Mouse (Mus musculus) midbrain, embryonic 14.5 days (tissue): Measurements from ENCODE around the gene Pgrmc2. TPM values are rescaled to one million over a fixed set of nuclear protein-coding genes. Genes with fewer than 3 reads are reported as not detected.

Experiments
- ATAC-seq: fragments of 200-750 bp; cut with Nextera tagmentation; 2 replicates; pipeline ENCODE4 v1.8.0; 2017; ENCODE audit warnings: moderate number of reproducible peaks, moderate library complexity; ENCODE audit not compliant: low FRiP score, low TSS enrichment
- DNase-seq: peaks from one replicate; pipeline ENCODE4 v3.0.0-alpha.2; 2015
- H3K27ac ChIP-seq: fragments of 300-500 bp; sonication (generic); replicated peaks from 2 replicates; pipeline ENCODE4 v1.5.1; 2014; ENCODE audit warnings: mild to moderate bottlenecking, low read depth, low read length, moderate library complexity
- H3K27me3 ChIP-seq: fragments of 300-500 bp; sonication (generic); 2 replicates; pipeline ENCODE4 v1.6.1; 2014; ENCODE audit warnings: low read length, control low read depth, mixed read lengths; ENCODE audit not compliant: control insufficient read depth, insufficient read depth
- H3K36me3 ChIP-seq: fragments of 300-500 bp; sonication (generic); 2 replicates; pipeline ENCODE4 v1.6.1; 2014; ENCODE audit warnings: low read length, control low read depth; ENCODE audit not compliant: control insufficient read depth, insufficient read depth
- H3K4me1 ChIP-seq: fragments of 300-500 bp; sonication (generic); 2 replicates; pipeline ENCODE4 v1.6.1; 2014; ENCODE audit warnings: mild to moderate bottlenecking, antibody characterized with exemption, low read length, control low read depth; ENCODE audit not compliant: control insufficient read depth, insufficient read depth
- H3K4me2 ChIP-seq: fragments of 300-500 bp; sonication (generic); 2 replicates; pipeline ENCODE4 v1.6.1; 2014; ENCODE audit warnings: mild to moderate bottlenecking, low read length, moderate library complexity
- H3K4me3 ChIP-seq: fragments of 300-500 bp; sonication (generic); replicated peaks from 2 replicates; pipeline ENCODE4 v1.5.1; 2014; ENCODE audit warnings: low read depth, low read length
- H3K9ac ChIP-seq: fragments of 300-500 bp; sonication (generic); replicated peaks from 2 replicates; pipeline ENCODE4 v1.6.1; 2014; ENCODE audit warnings: mild to moderate bottlenecking, low read length, moderate library complexity
- H3K9me3 ChIP-seq: fragments of 300-500 bp; sonication (generic); 2 replicates; pipeline ENCODE4 v1.6.1; 2016; ENCODE audit warnings: low read length, control low read depth, mixed read lengths; ENCODE audit not compliant: control insufficient read depth
- WGBS: fragments of 180-500 bp; shearing (Covaris S2); extraction: QIAGEN DNeasy Blood & Tissue Kit; methylation state at CpG from one replicate; pipeline ENCODE4 v1.1.7; 2014; 5-methylcytosine and 5-hydroxymethylcytosine counted together
- polyA plus RNA-seq: library from polyadenylated mRNA; unstranded; fragments of >200 nt; fragmentation: Nextera tagmentation; extraction: Ambion mirVana; gene quantifications from 2 replicates; pipeline ENCODE4 v1.2.1, GENCODE M21; 2014

Pgrmc2 gene
- polyA plus RNA-seq, 1 experiment from 2014 or later: 23.0 TPM

DNA sequence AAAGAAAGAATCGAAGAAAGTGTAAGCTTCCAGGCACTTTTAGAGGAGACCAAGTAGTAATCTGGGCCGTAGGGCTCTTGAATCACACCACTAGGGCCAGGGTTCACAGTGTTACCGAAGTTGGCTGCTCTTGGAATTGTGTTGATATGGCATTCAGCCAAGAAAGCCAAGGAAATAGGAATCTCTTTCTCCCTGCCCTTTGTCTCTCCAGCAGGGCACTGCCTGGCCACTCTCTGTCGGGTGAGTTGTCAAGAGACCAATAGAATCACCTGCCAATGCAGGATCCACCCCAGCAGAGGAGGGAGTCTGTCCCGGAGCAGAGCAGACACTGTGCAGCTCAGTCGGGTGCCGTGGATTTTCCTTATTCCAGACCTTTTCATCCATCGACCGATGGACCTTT lies 19.1 kb upstream of the Pgrmc2 start:
- Histone ChIP-seq H3K36me3 (no peaks in the 10 kb centered on the region), H3K9ac (no peak overlapping the region), H3K4me2 (no peak overlapping the region), H3K4me3 (no peak overlapping the region), H3K27ac (no peak overlapping the region), H3K27me3 (no peaks in the 10 kb centered on the region), H3K4me1 (no peaks in the 10 kb centered on the region), H3K9me3 (no peaks in the 10 kb centered on the region)
- no peak for ATAC-seq
- WGBS: 89% methylated on average over 9 of the region's 9 CpGs
- DNase-seq: no peak

DNA sequence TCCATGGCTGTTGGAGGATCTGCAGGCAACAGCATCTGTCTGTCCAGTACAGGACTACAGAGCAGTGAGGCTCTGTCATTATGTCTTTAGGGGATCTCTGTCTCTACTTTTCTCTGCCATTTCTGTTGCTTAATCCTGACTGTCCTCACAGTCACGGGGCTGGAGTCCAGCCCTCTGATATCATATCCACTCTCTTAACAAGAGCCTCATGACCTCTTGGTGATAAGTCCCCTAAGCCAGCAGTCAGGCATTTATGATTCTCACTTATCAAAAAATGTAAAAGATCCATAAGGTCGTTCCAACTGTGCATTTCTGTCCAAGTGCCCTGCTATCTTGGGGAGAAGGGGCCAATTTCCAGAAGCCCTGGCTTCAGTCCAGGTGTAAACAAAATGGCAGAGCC lies 17.3 kb upstream of the Pgrmc2 start:
- Histone ChIP-seq H3K9ac (no peak overlapping the region), H3K27ac (no peak overlapping the region), H3K27me3 (no peaks in the 10 kb centered on the region), H3K4me1 (no peaks in the 10 kb centered on the region), H3K4me3 (no peak overlapping the region), H3K9me3 (no peaks in the 10 kb centered on the region), H3K4me2 (no peak overlapping the region), H3K36me3 (no peaks in the 10 kb centered on the region)
- WGBS: 72% methylated on average over 2 of the region's 2 CpGs
- DNase-seq: no peak
- ATAC-seq: no peak

DNA sequence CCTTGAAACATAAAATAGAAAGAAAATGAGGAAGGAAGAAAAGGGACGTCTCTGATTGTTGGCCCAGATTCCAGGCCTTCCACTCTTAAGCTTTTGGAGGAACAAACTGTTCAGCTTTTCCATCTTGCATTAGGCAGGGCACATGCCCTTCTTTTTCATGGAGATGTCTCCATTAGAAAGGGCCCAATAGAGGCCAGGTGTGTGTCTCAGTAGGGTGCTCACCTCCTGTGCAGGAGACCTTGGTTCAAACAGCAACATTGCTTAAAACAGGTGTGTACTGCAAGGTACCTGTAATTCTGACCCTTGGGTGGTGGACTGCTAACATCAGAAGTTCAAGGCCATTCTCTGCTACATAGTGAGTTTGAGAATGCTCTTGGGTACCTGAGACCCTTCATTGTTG lies 16.8 kb upstream of the Pgrmc2 start:
- H3K9me3 ChIP-seq: no peaks in the 10 kb centered on the region
- 65% methylated on average over 1 of the region's 1 CpGs for WGBS
- no peak overlapping the region for H3K4me2 ChIP-seq
- H3K27me3 ChIP-seq: no peaks in the 10 kb centered on the region
- no peak overlapping the region for H3K4me3 ChIP-seq
- H3K36me3 ChIP-seq: no peaks in the 10 kb centered on the region
- H3K27ac ChIP-seq: no peak overlapping the region
- no peak overlapping the region for H3K9ac ChIP-seq
- ATAC-seq: no peak
- no peak for DNase-seq
- H3K4me1 ChIP-seq: no peaks in the 10 kb centered on the region

DNA sequence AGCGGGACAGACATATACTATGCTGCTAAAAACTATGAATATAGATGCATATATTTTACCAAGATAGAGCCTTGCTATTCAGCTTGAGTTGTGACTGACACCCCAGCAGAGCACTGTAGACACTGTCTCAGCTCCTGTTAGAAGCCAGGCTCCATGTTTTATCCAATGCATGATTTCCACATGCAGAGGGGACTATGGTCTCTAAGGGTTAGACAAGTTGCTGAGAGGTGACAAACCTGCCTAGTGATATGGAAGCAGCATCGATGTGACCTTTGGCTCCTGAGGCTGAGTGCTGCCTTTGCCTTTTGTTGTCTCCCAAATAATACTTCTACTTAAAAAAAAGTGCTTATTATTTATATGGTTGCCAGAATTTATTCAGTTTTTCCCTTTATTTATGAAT lies 10.4 kb upstream of the Pgrmc2 start:
- H3K4me2 ChIP-seq: no peak overlapping the region
- ATAC-seq: no peak
- DNase-seq: no peak
- no peak overlapping the region for H3K4me3 ChIP-seq
- no peaks in the 10 kb centered on the region for H3K36me3 ChIP-seq
- no peaks in the 10 kb centered on the region for H3K27me3 ChIP-seq
- 91% methylated on average over 2 of the region's 2 CpGs for WGBS
- no peak overlapping the region for H3K9ac ChIP-seq
- no peaks in the 10 kb centered on the region for H3K9me3 ChIP-seq
- H3K27ac ChIP-seq: no peak overlapping the region
- no peaks in the 10 kb centered on the region for H3K4me1 ChIP-seq

DNA sequence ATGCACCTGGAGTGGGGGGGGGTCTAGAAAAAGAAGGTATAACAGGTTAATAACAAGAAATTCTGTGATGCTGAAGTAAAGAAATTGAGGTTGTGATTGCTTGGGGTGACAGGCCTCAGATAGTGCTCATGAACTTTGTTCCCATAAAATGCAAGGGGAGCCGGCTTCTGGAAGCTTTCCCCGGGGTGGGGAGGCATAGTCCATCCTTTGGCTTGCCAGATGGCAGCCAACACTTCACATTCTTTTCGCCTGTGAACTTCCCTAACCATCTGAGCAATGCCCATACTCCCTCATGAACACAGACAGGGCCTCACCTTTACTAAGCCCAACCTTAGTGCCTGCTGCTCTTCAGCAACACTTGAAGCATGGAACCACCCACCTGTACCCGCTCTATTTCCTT lies 9.5 kb upstream of the Pgrmc2 start:
- WGBS: 80% methylated on average over 4 of the region's 4 CpGs
- H3K27me3 ChIP-seq: no peaks in the 10 kb centered on the region
- H3K4me2 ChIP-seq: no peak overlapping the region
- no peaks in the 10 kb centered on the region for H3K36me3 ChIP-seq
- no peak overlapping the region for H3K9ac ChIP-seq
- H3K4me3 ChIP-seq: no peak overlapping the region
- ATAC-seq: no peak
- no peak overlapping the region for H3K27ac ChIP-seq
- no peaks in the 10 kb centered on the region for H3K9me3 ChIP-seq
- H3K4me1 ChIP-seq: no peaks in the 10 kb centered on the region
- no peak for DNase-seq

DNA sequence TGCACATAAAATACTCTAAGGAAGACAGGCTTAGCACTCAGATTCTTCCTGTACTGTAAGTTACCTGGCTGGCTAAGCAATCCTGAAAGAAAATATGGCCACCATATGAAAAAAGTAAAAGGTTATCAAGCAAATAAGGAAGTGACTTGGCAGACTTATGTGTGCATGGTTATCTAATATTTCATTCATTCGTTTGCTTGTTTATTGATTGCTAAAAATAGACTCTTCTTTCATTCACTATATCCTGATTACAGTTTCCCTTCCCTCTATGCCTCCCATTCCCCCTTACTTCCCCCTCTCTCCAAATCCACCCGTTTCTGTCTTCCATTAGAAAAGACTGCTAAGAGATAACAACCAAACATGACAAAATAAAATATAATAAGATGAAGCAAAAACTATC lies 8.0 kb upstream of the Pgrmc2 start:
- Histone ChIP-seq H3K27me3 (no peaks in the 10 kb centered on the region), H3K4me1 (no peaks in the 10 kb centered on the region), H3K9me3 (no peaks in the 10 kb centered on the region), H3K4me2 (no peak overlapping the region), H3K36me3 (no peaks in the 10 kb centered on the region), H3K4me3 (no peak overlapping the region), H3K9ac (no peak overlapping the region), H3K27ac (no peak overlapping the region)
- DNase-seq (no peak), ATAC-seq (no peak)
- 87% methylated on average over 2 of the region's 2 CpGs for WGBS

DNA sequence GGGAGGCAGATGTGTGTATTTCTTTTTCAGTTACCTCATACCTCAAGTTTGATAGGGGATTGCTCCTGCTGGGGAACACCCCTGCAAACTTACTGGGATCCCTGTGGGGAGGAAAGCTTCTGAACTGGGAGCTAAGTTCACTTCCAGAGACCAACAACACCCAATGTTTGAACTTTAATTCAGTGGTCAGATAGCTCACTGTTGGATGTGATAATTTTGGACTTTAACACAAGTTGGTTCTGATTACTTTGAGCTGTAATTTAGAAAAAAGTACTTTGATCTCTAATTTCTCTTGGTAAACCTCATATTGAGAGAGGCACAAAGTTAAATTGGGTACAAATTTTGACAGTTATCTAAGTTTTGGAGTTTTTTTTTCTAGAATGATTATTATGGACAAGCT lies 4.2 kb upstream of the Pgrmc2 start:
- Histone ChIP-seq H3K9ac (no peak overlapping the region), H3K36me3 (no peaks in the 10 kb centered on the region), H3K4me3 (no peak overlapping the region), H3K9me3 (no peaks in the 10 kb centered on the region), H3K4me2 (no peak overlapping the region), H3K27ac (no peak overlapping the region), H3K4me1 (0 out of 2 replicates have a peak, but pooled peaks cover 5% of the 10 kb centered on the region), H3K27me3 (no peaks in the 10 kb centered on the region)
- no peak for DNase-seq
- ATAC-seq: no peak

DNA sequence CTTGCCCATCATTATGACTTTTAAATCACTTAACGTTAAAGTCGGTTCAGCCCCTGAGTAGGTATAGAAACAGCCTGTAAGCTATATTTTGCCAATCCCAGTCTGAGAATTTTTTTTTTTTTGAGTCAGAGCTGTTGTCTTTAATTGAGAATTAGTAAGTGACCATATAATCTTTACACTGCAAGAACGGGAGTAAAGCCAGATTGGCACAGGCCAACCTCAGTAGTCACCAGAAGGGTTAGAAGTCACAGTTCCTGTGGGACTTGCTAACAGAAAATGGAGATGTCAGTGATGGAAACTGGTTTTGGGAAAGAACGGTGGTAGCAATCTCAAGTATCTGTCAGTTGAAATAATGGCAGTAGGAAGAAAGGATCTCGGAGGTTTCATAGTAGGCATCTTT lies 1.6 kb upstream of the Pgrmc2 start:
- Histone ChIP-seq H3K4me3 (0 out of 2 replicates have a peak overlapping the region, but pooled peaks have one; percentile 81), H3K36me3 (no peaks in the 10 kb centered on the region), H3K9me3 (no peaks in the 10 kb centered on the region), H3K27me3 (no peaks in the 10 kb centered on the region), H3K9ac (no peak overlapping the region; the same call in 1 of the 2 replicates), H3K4me1 (peaks cover 23% of the 10 kb centered on the region), H3K4me2 (peak overlapping the region; percentile 73), H3K27ac (no peak overlapping the region)
- DNase-seq (no peak), ATAC-seq (no peak)
- WGBS: 89% methylated on average over 5 of the region's 5 CpGs

DNA sequence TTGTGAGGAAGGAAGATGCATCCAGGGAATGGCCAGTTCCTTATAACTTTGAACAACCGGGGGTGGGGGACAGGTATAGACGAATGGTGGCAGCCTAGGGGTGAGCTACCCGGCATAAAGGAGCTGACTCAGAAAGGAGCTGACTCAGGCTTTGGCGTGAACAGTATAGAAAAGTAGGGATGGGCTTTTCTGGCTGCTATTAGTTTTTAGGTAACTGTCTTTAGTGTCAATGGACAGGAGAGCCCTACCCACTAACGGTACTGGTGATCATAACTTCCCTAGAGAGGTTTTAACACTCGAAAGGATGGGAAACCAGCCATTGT lies 905 bp upstream of the Pgrmc2 start:
- peak overlapping the region; percentile 73 for H3K4me2 ChIP-seq
- ATAC-seq (peak; percentile 18), DNase-seq (peak; percentile 70)
- H3K27me3 ChIP-seq: no peaks in the 10 kb centered on the region
- H3K36me3 ChIP-seq: no peaks in the 10 kb centered on the region
- peak overlapping the region; percentile 95 for H3K27ac ChIP-seq
- peaks cover 23% of the 10 kb centered on the region for H3K4me1 ChIP-seq
- peak overlapping the region; percentile 81 for H3K4me3 ChIP-seq
- peak overlapping the region; percentile 78 for H3K9ac ChIP-seq
- no peaks in the 10 kb centered on the region for H3K9me3 ChIP-seq
- WGBS: 4% methylated on average over 6 of the region's 6 CpGs
